Mouse (Mus musculus) stomach, embryonic 14.5 days (tissue): ENCODE results near the gene Klhl26. TPM values are rescaled to one million over a fixed set of nuclear protein-coding genes. Genes with fewer than 3 reads are reported as not detected.
"Not testable (repeated sequence)": the region's sequence is repeated elsewhere in the genome, so short reads cannot be mapped to it uniquely, and the experiment has no call there.

Experiments
- ATAC-seq: fragments of 200-750 bp; cut with Nextera tagmentation; 2 replicates; pipeline ENCODE4 v1.8.0; 2017; ENCODE audit warnings: low read depth, moderate TSS enrichment; ENCODE audit not compliant: insufficient number of reproducible peaks, insufficient read depth, low FRiP score
- H3K27ac ChIP-seq: fragments of 300-500 bp; sonication (generic); 2 replicates; pipeline ENCODE4 v1.5.1; 2014; ENCODE audit warnings: mild to moderate bottlenecking, low read length, moderate library complexity, mixed read lengths
- H3K27me3 ChIP-seq: fragments of 300-500 bp; sonication (generic); 2 replicates; pipeline ENCODE4 v1.6.1; 2014; ENCODE audit warnings: low read length, control low read depth, mixed read lengths; ENCODE audit not compliant: control insufficient read depth, insufficient read depth
- H3K36me3 ChIP-seq: fragments of 300-500 bp; sonication (generic); 2 replicates; pipeline ENCODE4 v1.6.1; 2014; ENCODE audit warnings: mild to moderate bottlenecking, control low read depth, low read length, moderate library complexity, mixed read lengths; ENCODE audit not compliant: control insufficient read depth, insufficient read depth
- H3K4me1 ChIP-seq: fragments of 300-500 bp; sonication (generic); 2 replicates; pipeline ENCODE4 v1.6.1; 2014; ENCODE audit warnings: low read length, control low read depth, mixed read lengths; ENCODE audit not compliant: control insufficient read depth, insufficient read depth
- H3K4me2 ChIP-seq: fragments of 300-500 bp; sonication (generic); replicated peaks from 2 replicates; pipeline ENCODE4 v1.6.1; 2014; ENCODE audit warnings: low read depth, low read length, control low read depth
- H3K4me3 ChIP-seq: fragments of 300-500 bp; sonication (generic); 2 replicates; pipeline ENCODE4 v1.5.1; 2014; ENCODE audit warnings: low read depth, low read length, control low read depth
- H3K9ac ChIP-seq: fragments of 300-500 bp; sonication (generic); replicated peaks from 2 replicates; pipeline ENCODE4 v1.6.1; 2014; ENCODE audit warnings: low read depth, mild to moderate bottlenecking, control low read depth, low read length, moderate library complexity, mixed read lengths
- H3K9me3 ChIP-seq: fragments of 300-500 bp; sonication (generic); 2 replicates; pipeline ENCODE4 v1.6.1; 2016; ENCODE audit warnings: low read depth, low read length, control low read depth; ENCODE audit not compliant: control insufficient read depth
- WGBS: fragments of 180-500 bp; shearing (Covaris S2); extraction: QIAGEN DNeasy Blood & Tissue Kit; methylation state at CpG from one replicate; pipeline ENCODE4 v1.1.7; 2014; 5-methylcytosine and 5-hydroxymethylcytosine counted together
- polyA plus RNA-seq: library from polyadenylated mRNA; unstranded; fragments of >200 nt; fragmentation: Nextera tagmentation; extraction: Ambion mirVana; gene quantifications from 2 replicates; pipeline ENCODE4 v1.2.1, GENCODE M21; 2014

Gene Klhl26
- polyA plus RNA-seq, 1 experiment from 2014 or later: 22.1 TPM

- H3K9me3 ChIP-seq: no peaks in the 10 kb centered on the region
- H3K36me3 ChIP-seq: peaks cover 26% of the 10 kb centered on the region
- no peaks in the 10 kb centered on the region for H3K4me1 ChIP-seq
- no peak overlapping the region for H3K27ac ChIP-seq
- H3K9ac ChIP-seq: no peak overlapping the region
- ATAC-seq: no peak
- H3K4me2 ChIP-seq: no peak overlapping the region
- WGBS: 94% methylated on average over 2 of the region's 2 CpGs
- H3K27me3 ChIP-seq: no peaks in the 10 kb centered on the region
- no peak overlapping the region for H3K4me3 ChIP-seq
These were observed 35.0 kb upstream of the Klhl26 start for GRCm38 (mm10) chr8:70511770-70512169.

- peak overlapping the region; percentile 99; the same call in 1 of the 2 replicates for H3K9ac ChIP-seq
- peak overlapping the region; percentile 41 for H3K4me2 ChIP-seq
- peak overlapping the region; percentile 81 for H3K4me3 ChIP-seq
- not testable (repeated sequence) for H3K4me1 ChIP-seq, H3K27ac ChIP-seq, H3K9me3 ChIP-seq, H3K27me3 ChIP-seq, ATAC-seq
- 83% methylated on average over 6 of the region's 6 CpGs for WGBS
- peaks cover 21% of the 10 kb centered on the region for H3K36me3 ChIP-seq
These were observed 34.4 kb upstream of the Klhl26 start for GRCm38 (mm10) chr8:70511174-70511573.

GRCm38 (mm10) chr8:70510228-70510915, 33.6 kb upstream of the Klhl26 start, which contains the start of gene Uba52:
Uba52 (minus strand) TSS chr8:70510801.
- Histone ChIP-seq H3K36me3 (peaks cover 20% of the 10 kb centered on the region), H3K4me2 (peak within 1 kb of the TSS; percentile 97), H3K9ac (peak within 1 kb of the TSS; percentile 99), H3K4me1 (peaks cover 7% of the 10 kb centered on the region; the same call in 1 of the 2 replicates), H3K9me3 (no peaks in the 10 kb centered on the region), H3K27me3 (no peaks in the 10 kb centered on the region), H3K27ac (peak within 1 kb of the TSS; percentile 97), H3K4me3 (peak within 1 kb of the TSS; percentile 81)
- peak; percentile 87 for ATAC-seq
- WGBS: under 1% methylated on average over 74 of the region's 74 CpGs

- Histone ChIP-seq H3K4me3 (peak overlapping the region; percentile 81), H3K9ac (peak overlapping the region; percentile 99), H3K9me3 (no peaks in the 10 kb centered on the region), H3K27me3 (no peaks in the 10 kb centered on the region), H3K4me2 (peak overlapping the region; percentile 97), H3K4me1 (peaks cover 9% of the 10 kb centered on the region; the same call in 1 of the 2 replicates), H3K36me3 (peaks cover 20% of the 10 kb centered on the region), H3K27ac (peak overlapping the region; percentile 97; the same call in 1 of the 2 replicates)
- 7% methylated on average over 25 of the region's 25 CpGs for WGBS
- no peak for ATAC-seq
These were observed 32.6 kb upstream of the Klhl26 start for GRCm38 (mm10) chr8:70509281-70509952.

GRCm38 (mm10) chr8:70507027-70507393, 30.2 kb upstream of the Klhl26 start:
- Histone ChIP-seq H3K4me1 (peaks cover 14% of the 10 kb centered on the region; the same call in 1 of the 2 replicates), H3K27me3 (peaks cover 9% of the 10 kb centered on the region), H3K4me2 (no peak overlapping the region), H3K9ac (no peak overlapping the region), H3K27ac (no peak overlapping the region), H3K4me3 (peak overlapping the region; percentile 59; the same call in 1 of the 2 replicates), H3K9me3 (no peaks in the 10 kb centered on the region), H3K36me3 (peaks cover 18% of the 10 kb centered on the region)
- ATAC-seq: no peak
- WGBS: 63% methylated on average over 5 of the region's 5 CpGs

DNA sequence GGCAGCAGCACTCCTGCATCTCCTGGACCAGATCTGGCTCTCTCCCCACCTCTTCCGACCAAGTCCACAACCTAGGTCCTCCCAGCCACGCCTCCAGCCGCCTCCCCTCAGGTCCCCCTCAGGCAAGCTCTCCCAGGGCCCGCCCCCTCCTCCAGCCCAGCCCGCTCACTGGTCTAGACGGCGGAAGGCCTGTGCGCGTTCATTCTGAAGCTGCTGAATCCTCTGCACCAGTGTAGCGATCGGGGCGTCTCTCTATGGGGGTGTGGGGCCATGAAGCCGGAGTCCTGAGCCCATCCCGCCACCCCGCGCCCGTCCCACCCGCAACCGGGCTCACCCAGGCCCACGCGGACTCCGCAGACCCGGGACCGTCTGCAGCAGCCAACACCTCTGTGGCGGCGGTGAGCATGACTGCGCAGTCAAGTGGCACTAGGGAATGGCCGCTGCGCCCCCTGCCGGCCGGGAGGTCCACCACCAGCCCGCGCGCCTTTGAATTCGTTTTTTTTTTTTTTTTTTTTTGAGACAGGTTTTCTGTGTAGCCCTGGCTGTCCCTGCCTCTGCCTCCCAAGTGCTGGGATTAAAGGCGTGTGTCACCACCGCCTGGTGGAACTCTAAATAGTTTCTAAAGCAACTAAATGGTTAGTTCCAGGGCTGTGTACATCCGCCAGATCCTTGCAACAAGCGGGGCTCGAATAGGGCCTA, 29.7 kb upstream of the Klhl26 start, which contains the start of gene Rex1bd:
TSS of gene Rex1bd (minus strand) at position 425 of the 699 bp plus-strand sequence.
- H3K9me3 ChIP-seq: no peaks in the 10 kb centered on the region
- H3K36me3 ChIP-seq: peaks cover 18% of the 10 kb centered on the region
- H3K27me3 ChIP-seq: peaks cover 15% of the 10 kb centered on the region
- peaks cover 18% of the 10 kb centered on the region; the same call in 1 of the 2 replicates for H3K4me1 ChIP-seq
- peak within 1 kb of the TSS; percentile 86 for H3K9ac ChIP-seq
- WGBS: 3% methylated on average over 40 of the region's 40 CpGs
- H3K27ac ChIP-seq: peak within 1 kb of the TSS; percentile 84; the same call in 1 of the 2 replicates
- ATAC-seq: peak; percentile 88
- peak within 1 kb of the TSS; percentile 88 for H3K4me2 ChIP-seq
- H3K4me3 ChIP-seq: peak within 1 kb of the TSS; percentile 59

GRCm38 (mm10) chr8:70505698-70506327, 29.0 kb upstream of the Klhl26 start:
- Histone ChIP-seq H3K4me2 (peak overlapping the region; percentile 88), H3K36me3 (peaks cover 18% of the 10 kb centered on the region), H3K27ac (peak overlapping the region; percentile 84; the same call in 1 of the 2 replicates), H3K4me1 (peaks cover 18% of the 10 kb centered on the region; the same call in 1 of the 2 replicates), H3K4me3 (peak overlapping the region; percentile 59), H3K27me3 (peaks cover 19% of the 10 kb centered on the region), H3K9me3 (no peaks in the 10 kb centered on the region), H3K9ac (peak overlapping the region; percentile 86; the same call in 1 of the 2 replicates)
- peak; percentile 15 for ATAC-seq
- WGBS: 36% methylated on average over 32 of the region's 32 CpGs

GRCm38 (mm10) chr8:70504851-70505250, 28.1 kb upstream of the Klhl26 start:
- no peak overlapping the region for H3K27ac ChIP-seq
- H3K27me3 ChIP-seq: peaks cover 29% of the 10 kb centered on the region
- peaks cover 18% of the 10 kb centered on the region; the same call in 1 of the 2 replicates for H3K4me1 ChIP-seq
- H3K9ac ChIP-seq: no peak overlapping the region
- H3K4me3 ChIP-seq: no peak overlapping the region
- no peak for ATAC-seq
- 74% methylated on average over 3 of the region's 3 CpGs for WGBS
- peaks cover 18% of the 10 kb centered on the region for H3K36me3 ChIP-seq
- no peak overlapping the region for H3K4me2 ChIP-seq
- no peaks in the 10 kb centered on the region for H3K9me3 ChIP-seq
